Mouse (Mus musculus) intestine, embryonic 16.5 days (tissue): ENCODE measurements around the gene Clmp. TPM values are rescaled to one million over a fixed set of nuclear protein-coding genes. Genes with fewer than 3 reads are reported as not detected.

Experiments used
- ATAC-seq: fragments of 200-750 bp; cut with Nextera tagmentation; 2 replicates; pipeline ENCODE4 v1.8.0; 2017; ENCODE audit warnings: moderate TSS enrichment, moderate library complexity
- H3K27ac ChIP-seq: fragments of 300-500 bp; sonication (generic); 2 replicates; pipeline ENCODE4 v1.5.1; 2014; ENCODE audit warnings: mild to moderate bottlenecking, low read length
- H3K27me3 ChIP-seq: fragments of 300-500 bp; sonication (generic); replicated peaks from 2 replicates; pipeline ENCODE4 v1.6.1; 2014; ENCODE audit warnings: low read length, control low read depth, mixed read lengths; ENCODE audit not compliant: control insufficient read depth, insufficient read depth
- H3K36me3 ChIP-seq: fragments of 300-500 bp; sonication (generic); 2 replicates; pipeline ENCODE4 v1.6.1; 2014; ENCODE audit warnings: low read length, control low read depth; ENCODE audit not compliant: control insufficient read depth, insufficient read depth
- H3K4me1 ChIP-seq: fragments of 300-500 bp; sonication (generic); 2 replicates; pipeline ENCODE4 v1.6.1; 2014; ENCODE audit warnings: low read length, control low read depth, mixed read lengths; ENCODE audit not compliant: control insufficient read depth, insufficient read depth
- H3K4me2 ChIP-seq: fragments of 300-500 bp; sonication (generic); 2 replicates; pipeline ENCODE4 v1.6.1; 2014; ENCODE audit warnings: low read depth, low read length, control low read depth
- H3K4me3 ChIP-seq: fragments of 300-500 bp; sonication (generic); 2 replicates; pipeline ENCODE4 v1.5.1; 2014; ENCODE audit warnings: mild to moderate bottlenecking, low read length
- H3K9ac ChIP-seq: fragments of 300-500 bp; sonication (generic); 2 replicates; pipeline ENCODE4 v1.6.1; 2014; ENCODE audit warnings: low read depth, low read length
- H3K9me3 ChIP-seq: fragments of 300-500 bp; sonication (generic); 2 replicates; pipeline ENCODE4 v1.6.1; 2016; ENCODE audit warnings: low read length, control low read depth; ENCODE audit not compliant: control insufficient read depth
- WGBS: fragments of 180-500 bp; shearing (Covaris S2); extraction: QIAGEN DNeasy Blood & Tissue Kit; methylation state at CpG from one replicate; pipeline ENCODE4 v1.1.7; 2014; 5-methylcytosine and 5-hydroxymethylcytosine counted together
- polyA plus RNA-seq: library from polyadenylated mRNA; unstranded; fragments of >200 nt; fragmentation: Nextera tagmentation; extraction: Ambion mirVana; gene quantifications from 2 replicates; pipeline ENCODE4 v1.2.1, GENCODE M21; 2015

Clmp gene
- polyA plus RNA-seq, 1 experiment from 2014 or later = 22.2 TPM

DNA sequence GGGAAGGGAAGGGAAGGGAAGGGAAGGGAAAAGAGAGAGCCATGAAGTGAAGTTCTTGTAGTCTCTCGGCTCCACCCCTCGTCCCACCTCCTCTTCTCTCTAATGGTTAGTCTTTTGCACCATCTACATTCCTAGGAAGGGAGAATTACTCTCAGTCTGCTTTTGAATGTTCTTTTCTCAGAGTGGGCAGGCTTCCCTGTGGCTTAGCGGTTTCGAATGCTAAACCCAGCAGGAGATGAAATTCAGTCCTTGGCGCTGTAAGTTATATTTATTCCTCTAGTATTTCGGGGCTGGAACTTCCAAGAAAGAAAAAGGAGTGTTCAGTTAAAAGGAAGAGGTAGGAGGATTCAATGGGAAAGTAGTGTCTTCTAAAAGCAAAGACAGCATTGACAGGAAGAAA is 51.4 kb downstream of the Clmp start:
- Histone ChIP-seq H3K4me1 (peaks cover 5% of the 10 kb centered on the region; the same call in 1 of the 2 replicates), H3K9ac (no peak overlapping the region), H3K27me3 (no peaks in the 10 kb centered on the region), H3K27ac (no peak overlapping the region), H3K36me3 (no peaks in the 10 kb centered on the region), H3K4me3 (no peak overlapping the region), H3K9me3 (no peaks in the 10 kb centered on the region), H3K4me2 (no peak overlapping the region)
- ATAC-seq = no peak
- WGBS = 80% methylated on average over 6 of the region's 6 CpGs

DNA sequence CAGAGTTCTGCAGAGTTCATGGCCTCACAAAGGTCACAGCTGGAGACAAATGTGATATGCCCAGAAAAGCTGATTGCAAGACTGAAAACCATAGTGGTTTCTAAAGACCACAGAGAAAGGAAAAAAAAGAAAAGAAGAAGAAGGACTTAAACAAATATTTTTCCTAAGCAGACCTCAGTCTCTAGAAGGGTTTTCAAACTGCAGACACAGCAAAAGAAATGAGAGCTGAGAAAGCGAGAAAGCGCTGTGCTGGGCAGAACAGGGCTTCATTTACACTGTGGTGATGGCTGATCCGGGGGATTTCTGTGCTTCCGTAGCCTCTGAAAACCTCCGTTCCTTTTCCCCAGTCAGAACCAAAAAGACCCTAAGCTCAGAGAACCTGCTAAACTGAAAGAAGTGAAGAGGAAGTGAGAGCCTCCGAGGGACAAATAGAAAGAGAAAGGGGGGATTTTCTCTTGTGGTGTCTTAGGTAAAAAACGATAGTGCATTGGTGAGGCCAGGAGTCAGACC is 57.8 kb downstream of the Clmp start:
- 59% methylated on average over 7 of the region's 7 CpGs for WGBS

DNA sequence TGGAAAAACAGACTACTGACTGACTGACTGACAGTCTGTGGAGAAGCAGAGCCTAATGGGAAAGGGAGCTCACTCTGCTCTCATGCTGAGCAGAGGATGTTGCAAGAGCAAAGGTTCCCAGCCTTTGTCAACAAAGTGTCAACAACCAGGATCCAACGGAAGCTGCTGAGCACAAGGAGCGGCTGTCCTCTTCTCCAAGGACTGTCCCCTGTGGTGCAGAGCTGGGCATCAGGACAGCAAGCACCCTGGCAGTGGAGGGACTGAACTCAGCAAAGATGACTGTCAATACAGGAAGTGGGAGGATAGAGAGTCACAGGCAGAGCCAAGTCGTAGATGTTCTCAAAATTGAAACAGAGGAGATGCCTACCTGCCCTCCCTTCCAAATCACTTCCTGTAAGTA is 58.5 kb downstream of the Clmp start:
- Histone ChIP-seq H3K4me3 (no peak overlapping the region), H3K36me3 (no peaks in the 10 kb centered on the region), H3K4me1 (no peaks in the 10 kb centered on the region; the same call in 1 of the 2 replicates), H3K27ac (no peak overlapping the region), H3K9ac (no peak overlapping the region), H3K27me3 (no peaks in the 10 kb centered on the region), H3K4me2 (no peak overlapping the region), H3K9me3 (no peaks in the 10 kb centered on the region)
- peak; percentile 16; the same call in 1 of the 2 replicates for ATAC-seq
- 45% methylated on average over 3 of the region's 3 CpGs for WGBS

More for the DNA sequence above, 57.8 kb downstream of the Clmp start:
- H3K4me2 ChIP-seq = no peak overlapping the region
- H3K27ac ChIP-seq = no peak overlapping the region
- no peak overlapping the region for H3K4me3 ChIP-seq
- H3K36me3 ChIP-seq = no peaks in the 10 kb centered on the region
- no peaks in the 10 kb centered on the region for H3K27me3 ChIP-seq
- no peak for ATAC-seq
- H3K4me1 ChIP-seq = no peaks in the 10 kb centered on the region; the same call in 1 of the 2 replicates
- no peaks in the 10 kb centered on the region for H3K9me3 ChIP-seq
- no peak overlapping the region for H3K9ac ChIP-seq

DNA sequence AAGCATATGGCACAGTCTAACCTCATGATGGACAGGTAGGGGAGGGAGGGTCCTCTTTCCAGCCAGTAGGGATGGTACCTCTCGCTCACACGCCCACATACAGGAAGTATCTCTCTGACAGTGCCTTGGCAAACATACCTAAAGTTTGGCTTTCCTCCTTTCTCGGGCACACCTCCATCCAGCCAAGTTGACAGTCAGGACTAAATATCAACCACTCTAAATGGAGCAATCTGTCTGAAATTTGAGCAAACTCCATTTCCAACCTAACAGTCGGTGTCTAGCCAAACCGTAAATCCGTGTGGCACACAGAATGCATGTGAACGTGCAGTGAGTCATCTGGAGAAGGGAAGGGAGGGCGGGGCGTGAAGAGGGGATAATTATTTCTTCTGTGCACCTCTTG is 61.0 kb downstream of the Clmp start:
- H3K27ac ChIP-seq = no peak overlapping the region
- 52% methylated on average over 9 of the region's 9 CpGs for WGBS
- H3K36me3 ChIP-seq = no peaks in the 10 kb centered on the region
- H3K4me1 ChIP-seq = no peaks in the 10 kb centered on the region; the same call in 1 of the 2 replicates
- H3K9ac ChIP-seq = no peak overlapping the region
- no peak; the same call in 1 of the 2 replicates for ATAC-seq
- H3K27me3 ChIP-seq = no peaks in the 10 kb centered on the region
- no peak overlapping the region for H3K4me3 ChIP-seq
- no peaks in the 10 kb centered on the region for H3K9me3 ChIP-seq
- H3K4me2 ChIP-seq = no peak overlapping the region

DNA sequence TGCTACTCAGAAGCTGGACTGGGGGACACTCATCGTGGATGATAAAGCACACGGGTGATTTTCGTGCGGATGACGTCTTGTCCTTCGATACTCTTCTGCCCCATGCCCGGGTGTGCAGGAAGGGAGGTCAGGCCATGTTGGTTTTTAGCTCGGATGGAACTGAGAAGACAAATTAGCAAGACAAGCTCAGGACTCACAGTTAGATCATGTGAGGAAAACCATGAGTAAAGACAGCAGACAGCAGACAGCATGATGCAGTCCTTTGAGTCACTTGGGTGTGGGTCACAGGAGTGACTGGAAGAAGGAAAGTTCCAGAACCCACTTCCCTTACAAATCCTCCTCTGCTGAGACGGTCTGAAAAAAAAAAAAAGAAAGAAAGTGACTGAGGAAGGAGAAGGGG is 61.5 kb downstream of the Clmp start:
- H3K36me3 ChIP-seq = no peaks in the 10 kb centered on the region
- no peak for ATAC-seq
- H3K4me2 ChIP-seq = no peak overlapping the region
- no peak overlapping the region for H3K9ac ChIP-seq
- H3K4me3 ChIP-seq = no peak overlapping the region
- H3K4me1 ChIP-seq = no peaks in the 10 kb centered on the region; the same call in 1 of the 2 replicates
- 68% methylated on average over 9 of the region's 9 CpGs for WGBS
- H3K27ac ChIP-seq = no peak overlapping the region
- H3K9me3 ChIP-seq = no peaks in the 10 kb centered on the region
- no peaks in the 10 kb centered on the region for H3K27me3 ChIP-seq

DNA sequence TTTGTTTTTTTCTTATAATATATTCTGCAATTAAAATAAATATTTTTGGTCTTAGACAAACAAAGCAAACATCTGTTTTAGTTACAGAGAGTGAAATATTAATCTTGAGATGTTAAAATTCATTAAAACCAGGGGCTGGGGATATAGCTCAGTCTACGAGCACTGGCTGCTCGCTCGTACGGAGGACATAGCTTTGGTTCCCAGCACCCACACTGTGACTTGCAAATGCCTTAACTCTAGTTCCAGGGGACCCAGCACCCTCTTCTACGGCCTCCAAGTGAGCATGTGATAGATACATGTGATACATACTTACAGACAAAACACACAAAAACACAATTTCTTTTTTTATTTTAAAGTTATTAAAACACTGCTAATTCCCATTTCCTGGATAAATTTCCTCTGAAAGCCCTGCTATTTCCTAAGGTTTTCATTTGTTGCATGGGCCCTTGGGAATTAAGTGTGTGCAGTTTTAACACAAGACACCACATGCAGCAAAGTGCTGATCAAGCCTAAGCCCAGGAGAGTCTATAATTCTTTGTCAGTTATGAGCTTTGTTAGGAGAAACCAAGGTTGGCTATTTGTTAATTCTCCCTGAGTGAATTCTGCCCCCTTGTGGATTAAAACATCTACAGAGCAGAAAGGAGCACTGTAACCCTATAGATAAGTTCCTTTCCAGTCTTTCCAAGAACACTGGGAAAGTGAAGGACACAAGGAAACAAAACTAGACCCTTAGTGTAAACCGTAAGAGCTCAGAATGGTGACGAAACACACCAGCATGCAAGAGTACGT is 64.3 kb downstream of the Clmp start:
- Histone ChIP-seq H3K36me3 (no peaks in the 10 kb centered on the region), H3K27me3 (no peaks in the 10 kb centered on the region), H3K4me3 (no peak overlapping the region), H3K9ac (no peak overlapping the region), H3K4me2 (no peak overlapping the region), H3K9me3 (no peaks in the 10 kb centered on the region), H3K27ac (no peak overlapping the region), H3K4me1 (no peaks in the 10 kb centered on the region)
- ATAC-seq = peak; percentile 47
- WGBS = 67% methylated on average over 8 of the region's 8 CpGs

DNA sequence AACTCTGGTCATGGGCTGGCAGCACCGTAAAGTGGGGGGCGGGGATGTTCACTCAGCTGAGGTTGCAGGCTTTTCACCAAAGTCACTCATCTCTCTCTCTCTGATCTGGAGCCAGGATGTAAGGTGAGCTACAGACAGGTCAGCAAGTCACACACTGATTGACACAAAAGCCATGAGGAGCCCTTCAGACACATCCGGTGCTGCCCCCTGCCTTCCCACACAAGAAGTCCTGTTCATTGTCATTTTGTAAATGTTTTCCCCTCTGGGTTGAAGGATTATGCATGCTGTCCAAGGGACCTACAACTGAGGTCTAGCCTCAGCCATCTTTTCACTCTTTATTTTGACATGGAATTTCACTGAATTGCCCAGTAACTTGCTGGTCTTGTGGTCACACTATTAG is 66.0 kb downstream of the Clmp start:
- H3K4me3 ChIP-seq = no peak overlapping the region
- peaks cover 4% of the 10 kb centered on the region for H3K4me1 ChIP-seq
- H3K27ac ChIP-seq = no peak overlapping the region
- no peaks in the 10 kb centered on the region for H3K9me3 ChIP-seq
- ATAC-seq = no peak
- no peak overlapping the region for H3K4me2 ChIP-seq
- WGBS = 62% methylated on average over 3 of the region's 3 CpGs
- H3K9ac ChIP-seq = no peak overlapping the region
- no peaks in the 10 kb centered on the region for H3K27me3 ChIP-seq
- no peaks in the 10 kb centered on the region for H3K36me3 ChIP-seq

DNA sequence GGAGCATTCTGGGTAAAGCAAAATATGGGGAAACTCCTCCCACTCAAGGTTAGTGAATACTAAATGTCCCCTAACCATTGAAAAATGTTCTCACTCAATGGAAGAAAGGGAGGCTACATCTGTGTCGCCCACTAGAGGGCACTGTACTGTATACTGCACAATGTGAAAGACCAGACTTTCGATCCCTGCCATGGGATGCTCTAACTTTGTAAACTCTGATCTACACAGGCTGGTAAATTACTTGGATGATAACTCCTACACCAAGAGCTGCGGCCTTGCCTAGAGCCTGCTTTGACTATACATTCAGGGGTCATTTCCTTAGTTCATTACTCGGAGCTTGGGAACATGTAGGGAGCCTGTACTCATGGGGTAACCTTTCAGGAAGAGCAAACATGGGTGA is 70.6 kb downstream of the Clmp start:
- WGBS = 19% methylated on average over 4 of the region's 4 CpGs
- no peak for ATAC-seq
- Histone ChIP-seq H3K4me3 (peak overlapping the region; percentile 23; the same call in 1 of the 2 replicates), H3K27me3 (no peaks in the 10 kb centered on the region), H3K9me3 (no peaks in the 10 kb centered on the region), H3K36me3 (no peaks in the 10 kb centered on the region), H3K4me1 (peaks cover 16% of the 10 kb centered on the region), H3K4me2 (peak overlapping the region; percentile 55; the same call in 1 of the 2 replicates), H3K9ac (no peak overlapping the region), H3K27ac (no peak overlapping the region)

DNA sequence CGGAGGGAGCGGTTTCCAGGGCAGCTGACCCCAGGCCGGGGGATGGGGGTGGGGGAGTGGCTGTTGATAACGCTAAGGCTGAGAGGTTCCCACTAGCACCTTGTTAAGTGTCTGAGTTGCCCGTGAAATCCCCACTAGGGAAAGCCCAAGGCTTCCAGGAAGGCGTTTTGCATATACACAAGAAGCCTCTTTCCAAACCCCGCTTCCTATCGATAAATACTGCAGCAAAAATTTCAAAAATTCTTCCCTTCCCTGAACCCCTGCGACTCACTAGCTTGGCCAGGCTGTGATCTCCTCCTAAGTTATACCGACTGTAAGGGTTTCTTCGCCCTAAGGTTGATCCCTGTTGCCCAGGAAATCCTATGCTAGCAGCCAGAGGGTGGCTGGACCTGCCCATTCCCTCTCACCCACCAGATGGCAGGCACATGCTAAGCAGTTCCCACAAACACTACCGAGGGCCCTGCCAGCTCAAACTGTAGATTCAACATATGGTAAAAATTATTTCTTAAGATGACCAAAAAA is 71.4 kb downstream of the Clmp start:
- peak; percentile 88 for ATAC-seq
- H3K4me1 ChIP-seq = peaks cover 16% of the 10 kb centered on the region
- H3K27ac ChIP-seq = peak overlapping the region; percentile 40; the same call in 1 of the 2 replicates
- WGBS = 17% methylated on average over 12 of the region's 12 CpGs
- peak overlapping the region; percentile 35 for H3K4me3 ChIP-seq
- no peaks in the 10 kb centered on the region for H3K9me3 ChIP-seq
- peak overlapping the region; percentile 27 for H3K9ac ChIP-seq
- H3K27me3 ChIP-seq = no peaks in the 10 kb centered on the region
- no peaks in the 10 kb centered on the region for H3K36me3 ChIP-seq
- H3K4me2 ChIP-seq = peak overlapping the region; percentile 55
